Mouse (Mus musculus) G1E (cell line): ENCODE results near the gene Rcn1.

Experiments used
- CTCF ChIP-seq: IDR thresholded peaks from 2 replicates; pipeline ENCODE4 v1.5.1; 2012; ENCODE audit warnings: low read depth, low read length, inconsistent platforms, mixed read lengths
- GATA1 ChIP-seq: IDR thresholded peaks from 2 replicates; pipeline ENCODE4 v1.6.1; 2012; ENCODE audit warnings: borderline replicate concordance, low read length, inconsistent platforms, mixed read lengths
- POLR2AphosphoS5 ChIP-seq: IDR thresholded peaks from 2 replicates; pipeline ENCODE4 v1.6.1; 2012; ENCODE audit warnings: low read depth, low read length, inconsistent platforms; ENCODE audit not compliant: insufficient replicate concordance
- TAL1 ChIP-seq: conservative IDR thresholded peaks from 2 replicates; pipeline ENCODE4 v1.6.1; 2012; ENCODE audit warnings: low read depth, low read length, inconsistent platforms, mixed read lengths

DNA sequence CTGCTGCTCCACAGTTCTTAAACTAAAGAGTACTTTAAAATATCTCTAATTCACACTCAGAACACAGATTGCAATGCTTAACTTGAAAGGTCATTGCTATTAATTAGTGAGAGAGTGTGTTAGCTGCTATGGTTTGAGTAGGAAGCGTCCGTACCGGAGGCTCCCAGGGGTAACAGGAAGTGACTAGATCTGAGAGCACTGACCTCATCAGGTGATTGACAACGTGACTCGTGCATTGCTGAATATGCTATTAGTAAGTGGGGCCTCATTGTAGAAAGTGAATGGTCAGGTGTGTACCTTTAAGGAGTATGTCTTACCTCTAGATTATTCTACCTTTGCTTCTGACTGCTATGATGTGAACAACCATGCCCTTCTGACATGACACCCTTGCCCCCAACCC, 31.3 kb upstream of the Rcn1 start:
- TF ChIP-seq CTCF (no peak), TAL1 (no peak), POLR2AphosphoS5 (no peak), GATA1 (no peak)
